Mouse (Mus musculus) C2C12 (cell line): ENCODE measurements around the gene Gys2.

Experiments used
- CTCF ChIP-seq: IDR thresholded peaks from one replicate; pipeline ENCODE4 v1.5.1; 2011; ENCODE audit not compliant: control insufficient read depth, insufficient read depth, insufficient read length
- MYOD1 ChIP-seq: IDR thresholded peaks from one replicate; pipeline ENCODE4 v1.6.1; 2011; ENCODE audit warnings: low read depth; ENCODE audit not compliant: control insufficient read depth, insufficient read length
- MYOG ChIP-seq: IDR thresholded peaks from one replicate; pipeline ENCODE4 v1.6.1; 2011; ENCODE audit not compliant: control insufficient read depth, insufficient read length; ENCODE audit errors: extremely low read depth
- USF1 ChIP-seq: IDR thresholded peaks from one replicate; pipeline ENCODE4 v1.6.1; 2011; ENCODE audit warnings: low read depth, mild to moderate bottlenecking, control low read depth, moderate library complexity

GRCm38 (mm10) chr6:142507785-142508162, 34.9 kb upstream of the Gys2 start, which contains the start of gene Ldhb:
- TF ChIP-seq CTCF (no peak), USF1 (no peak), MYOG (no peak), MYOD1 (no peak)
